Mouse (Mus musculus) hindbrain, embryonic 15.5 days (tissue): ENCODE measurements around the gene Tnk2. TPM values are rescaled to one million over a fixed set of nuclear protein-coding genes. Genes with fewer than 3 reads are reported as not detected.

Source experiments
- ATAC-seq: fragments of 200-750 bp; cut with Nextera tagmentation; 2 replicates; pipeline ENCODE4 v1.8.0; 2017; ENCODE audit warnings: low read depth, moderate number of reproducible peaks, moderate TSS enrichment; ENCODE audit not compliant: low FRiP score
- H3K27ac ChIP-seq: fragments of 300-500 bp; sonication (generic); replicated peaks from 2 replicates; pipeline ENCODE4 v1.5.1; 2015; ENCODE audit warnings: mild to moderate bottlenecking, inconsistent platforms
- H3K27me3 ChIP-seq: fragments of 300-500 bp; sonication (generic); 2 replicates; pipeline ENCODE4 v1.6.1; 2015; ENCODE audit warnings: control low read depth, inconsistent platforms
- H3K36me3 ChIP-seq: fragments of 300-500 bp; sonication (generic); 2 replicates; pipeline ENCODE4 v1.6.1; 2015; ENCODE audit warnings: control low read depth, inconsistent platforms
- H3K4me1 ChIP-seq: fragments of 300-500 bp; sonication (generic); replicated peaks from 2 replicates; pipeline ENCODE4 v1.6.1; 2015; ENCODE audit warnings: control low read depth, inconsistent platforms
- H3K4me2 ChIP-seq: fragments of 300-500 bp; sonication (generic); 2 replicates; pipeline ENCODE4 v1.6.1; 2015; ENCODE audit warnings: moderate library complexity, mild to moderate bottlenecking, inconsistent platforms
- H3K4me3 ChIP-seq: fragments of 300-500 bp; sonication (generic); 2 replicates; pipeline ENCODE4 v1.5.1; 2015; ENCODE audit warnings: mild to moderate bottlenecking, inconsistent platforms
- H3K9ac ChIP-seq: fragments of 300-500 bp; sonication (generic); 2 replicates; pipeline ENCODE4 v1.6.1; 2015; ENCODE audit warnings: inconsistent platforms
- H3K9me3 ChIP-seq: fragments of 300-500 bp; sonication (generic); 2 replicates; pipeline ENCODE4 v1.6.1; 2016; ENCODE audit warnings: control low read depth, inconsistent platforms
- WGBS: fragments of 180-500 bp; shearing (Covaris S2); methylation state at CpG from one replicate; pipeline ENCODE4 v1.1.7; 2015; 5-methylcytosine and 5-hydroxymethylcytosine counted together
- polyA plus RNA-seq: library from polyadenylated mRNA; unstranded; fragments of >200 nt; fragmentation: Nextera tagmentation; extraction: Ambion mirVana; gene quantifications from 2 replicates; pipeline ENCODE4 v1.2.1, GENCODE M21; 2015

Gene Tnk2
- polyA plus RNA-seq, 1 experiment from 2014 or later: 25.9 TPM

- H3K9ac ChIP-seq: no peak overlapping the region
- H3K9me3 ChIP-seq: no peaks in the 10 kb centered on the region
- WGBS: 76% methylated on average over 6 of the region's 6 CpGs
- H3K27ac ChIP-seq: no peak overlapping the region
- H3K27me3 ChIP-seq: no peaks in the 10 kb centered on the region
- H3K4me1 ChIP-seq: peaks cover 21% of the 10 kb centered on the region
- no peaks in the 10 kb centered on the region for H3K36me3 ChIP-seq
- no peak overlapping the region for H3K4me2 ChIP-seq
- ATAC-seq: no peak
- no peak overlapping the region for H3K4me3 ChIP-seq
Observed at GRCm38 (mm10) chr16:32654071-32654733, 10.5 kb downstream of the Tnk2 start.

GRCm38 (mm10) chr16:32655534-32655933, 11.9 kb downstream of the Tnk2 start:
- Histone ChIP-seq H3K9me3 (no peaks in the 10 kb centered on the region), H3K4me1 (peaks cover 34% of the 10 kb centered on the region), H3K9ac (no peak overlapping the region), H3K4me2 (no peak overlapping the region), H3K27me3 (no peaks in the 10 kb centered on the region), H3K36me3 (no peaks in the 10 kb centered on the region), H3K27ac (no peak overlapping the region), H3K4me3 (no peak overlapping the region)
- WGBS: 93% methylated on average over 4 of the region's 4 CpGs
- ATAC-seq: no peak

- Histone ChIP-seq H3K4me2 (no peak overlapping the region), H3K36me3 (no peaks in the 10 kb centered on the region), H3K4me1 (peaks cover 42% of the 10 kb centered on the region), H3K27ac (no peak overlapping the region), H3K9ac (no peak overlapping the region), H3K27me3 (no peaks in the 10 kb centered on the region), H3K9me3 (no peaks in the 10 kb centered on the region), H3K4me3 (no peak overlapping the region)
- 82% methylated on average over 8 of the region's 8 CpGs for WGBS
- no peak for ATAC-seq
Observed at GRCm38 (mm10) chr16:32656321-32656720, 12.6 kb downstream of the Tnk2 start.

GRCm38 (mm10) chr16:32656794-32657193, 13.1 kb downstream of the Tnk2 start:
- WGBS: 76% methylated on average over 8 of the region's 8 CpGs
- no peak overlapping the region for H3K4me3 ChIP-seq
- H3K36me3 ChIP-seq: no peaks in the 10 kb centered on the region
- H3K4me1 ChIP-seq: peaks cover 47% of the 10 kb centered on the region
- ATAC-seq: no peak
- no peaks in the 10 kb centered on the region for H3K9me3 ChIP-seq
- H3K4me2 ChIP-seq: no peak overlapping the region
- no peak overlapping the region for H3K27ac ChIP-seq
- no peak overlapping the region for H3K9ac ChIP-seq
- H3K27me3 ChIP-seq: no peaks in the 10 kb centered on the region

- Histone ChIP-seq H3K27ac (no peak overlapping the region), H3K4me2 (peak overlapping the region; percentile 78), H3K9ac (no peak overlapping the region), H3K4me3 (no peak overlapping the region), H3K9me3 (no peaks in the 10 kb centered on the region), H3K4me1 (peaks cover 56% of the 10 kb centered on the region), H3K27me3 (no peaks in the 10 kb centered on the region), H3K36me3 (no peaks in the 10 kb centered on the region)
- 94% methylated on average over 16 of the region's 16 CpGs for WGBS
- ATAC-seq: no peak
Observed at GRCm38 (mm10) chr16:32657498-32658250, 14.0 kb downstream of the Tnk2 start.

GRCm38 (mm10) chr16:32658743-32659171, 15.1 kb downstream of the Tnk2 start:
- peak; percentile 18 for ATAC-seq
- 0% methylated on average over 18 of the region's 21 CpGs for WGBS
- Histone ChIP-seq H3K4me2 (peak overlapping the region; percentile 78), H3K9me3 (no peaks in the 10 kb centered on the region), H3K4me1 (peaks cover 67% of the 10 kb centered on the region), H3K9ac (peak overlapping the region; percentile 69), H3K27me3 (no peaks in the 10 kb centered on the region), H3K4me3 (peak overlapping the region; percentile 54), H3K27ac (peak overlapping the region; percentile 90), H3K36me3 (no peaks in the 10 kb centered on the region)

- H3K9ac ChIP-seq: peak overlapping the region; percentile 69
- peaks cover 72% of the 10 kb centered on the region for H3K4me1 ChIP-seq
- H3K9me3 ChIP-seq: no peaks in the 10 kb centered on the region
- no peaks in the 10 kb centered on the region for H3K27me3 ChIP-seq
- 0 out of 2 replicates have a peak, but pooled peaks have one; percentile 1 for ATAC-seq
- no peaks in the 10 kb centered on the region for H3K36me3 ChIP-seq
- H3K27ac ChIP-seq: peak overlapping the region; percentile 90
- WGBS: 3% methylated on average over 8 of the region's 8 CpGs
- peak overlapping the region; percentile 78 for H3K4me2 ChIP-seq
- H3K4me3 ChIP-seq: peak overlapping the region; percentile 54
Observed at GRCm38 (mm10) chr16:32659385-32659784, 15.7 kb downstream of the Tnk2 start.

- Histone ChIP-seq H3K36me3 (no peaks in the 10 kb centered on the region), H3K4me1 (peaks cover 72% of the 10 kb centered on the region), H3K27me3 (no peaks in the 10 kb centered on the region), H3K9me3 (no peaks in the 10 kb centered on the region), H3K9ac (0 out of 2 replicates have a peak overlapping the region, but pooled peaks have one; percentile 5), H3K4me2 (peak overlapping the region; percentile 78), H3K27ac (peak overlapping the region; percentile 90), H3K4me3 (no peak overlapping the region)
- WGBS: 29% methylated on average over 1 of the region's 1 CpGs
- no peak for ATAC-seq
Observed at GRCm38 (mm10) chr16:32660095-32660494, 16.4 kb downstream of the Tnk2 start.

- H3K4me2 ChIP-seq: peak overlapping the region; percentile 78
- H3K27me3 ChIP-seq: no peaks in the 10 kb centered on the region
- H3K4me3 ChIP-seq: peak overlapping the region; percentile 29
- WGBS: 12% methylated on average over 10 of the region's 10 CpGs
- peaks cover 74% of the 10 kb centered on the region for H3K4me1 ChIP-seq
- peak overlapping the region; percentile 35 for H3K9ac ChIP-seq
- H3K9me3 ChIP-seq: no peaks in the 10 kb centered on the region
- peak; percentile 80 for ATAC-seq
- H3K36me3 ChIP-seq: no peaks in the 10 kb centered on the region
- peak overlapping the region; percentile 90 for H3K27ac ChIP-seq
Observed at GRCm38 (mm10) chr16:32660557-32661321, 17.1 kb downstream of the Tnk2 start.

- H3K4me3 ChIP-seq: peak overlapping the region; percentile 29
- H3K9ac ChIP-seq: peak overlapping the region; percentile 35
- WGBS: 32% methylated on average over 10 of the region's 10 CpGs
- peak overlapping the region; percentile 78 for H3K4me2 ChIP-seq
- no peaks in the 10 kb centered on the region for H3K27me3 ChIP-seq
- ATAC-seq: peak; percentile 24; the same call in 1 of the 2 replicates
- H3K9me3 ChIP-seq: no peaks in the 10 kb centered on the region
- H3K4me1 ChIP-seq: peaks cover 82% of the 10 kb centered on the region
- H3K27ac ChIP-seq: peak overlapping the region; percentile 90
- H3K36me3 ChIP-seq: no peaks in the 10 kb centered on the region
Observed at GRCm38 (mm10) chr16:32661493-32661921, 17.8 kb downstream of the Tnk2 start.

- Histone ChIP-seq H3K4me2 (peak overlapping the region; percentile 78), H3K27ac (peak overlapping the region; percentile 90), H3K9me3 (no peaks in the 10 kb centered on the region), H3K27me3 (no peaks in the 10 kb centered on the region), H3K4me3 (peak overlapping the region; percentile 29), H3K9ac (peak overlapping the region; percentile 35), H3K36me3 (no peaks in the 10 kb centered on the region), H3K4me1 (peaks cover 86% of the 10 kb centered on the region)
- WGBS: 81% methylated on average over 7 of the region's 7 CpGs
- no peak for ATAC-seq
Observed at GRCm38 (mm10) chr16:32662372-32662771, 18.7 kb downstream of the Tnk2 start.
